Mouse (Mus musculus) small intestine, adult 2 months (tissue): ENCODE results near the gene Dpm1.

Source experiments
- CTCF ChIP-seq: fragments of 200-500 bp; IDR thresholded peaks from 2 replicates; pipeline ENCODE4 v1.5.1; 2012; ENCODE audit warnings: low read depth, mild to moderate bottlenecking, control low read depth, inconsistent platforms, low read length, moderate library complexity, mixed read lengths; ENCODE audit not compliant: insufficient replicate concordance, insufficient read length; ENCODE audit errors: extremely low read depth
- POLR2A ChIP-seq: fragments of 200-500 bp; IDR thresholded peaks from 2 replicates; pipeline ENCODE4 v1.6.1; 2012; ENCODE audit warnings: low read depth, mild to moderate bottlenecking, control low read depth, inconsistent platforms, low read length, moderate library complexity

DNA sequence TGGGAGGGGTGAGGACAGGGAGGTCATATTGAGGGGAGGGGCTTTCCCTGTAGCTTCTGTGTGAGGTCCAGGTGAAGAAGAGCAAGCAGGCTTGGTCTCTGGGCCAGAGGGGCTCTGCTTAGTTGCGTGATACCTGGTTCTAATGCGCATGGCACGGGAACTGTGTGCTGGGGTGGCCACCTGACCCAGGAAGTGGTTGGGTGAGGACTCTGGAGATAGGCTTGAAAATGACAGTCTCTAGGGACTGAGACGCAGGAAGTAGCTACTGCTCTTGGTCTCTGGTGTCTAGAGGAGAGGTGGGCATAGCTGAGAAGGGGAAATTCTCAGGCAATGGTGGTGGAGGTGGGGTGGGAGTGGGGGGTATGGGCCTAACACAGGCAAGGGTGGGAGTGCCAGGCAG is 26.8 kb upstream of the Dpm1 start:
- no peak for TF ChIP-seq CTCF
- no peak for TF ChIP-seq POLR2A
